Mouse (Mus musculus): ENCODE results near the gene Tmem170. TPM values are rescaled to one million over a fixed set of nuclear protein-coding genes. Genes with fewer than 3 reads are reported as not detected.

Gene Tmem170
- polyA plus RNA-seq, 1 experiment from 2014 or later = 8.0 TPM

GRCm38 (mm10) chr8:111905500-111906121, 29.1 kb upstream of the Tmem170 start:
- no peak overlapping the region for H3K4me3 ChIP-seq (ENCODE audit: low read depth, low read length)
- DNase-seq (ENCODE audit: low spot score) (no peak), ATAC-seq (replicated peaks; ENCODE audit: low FRiP score) (no peak)
- no peak overlapping the region for H3K4me2 ChIP-seq
- no peak overlapping the region for H3K9ac ChIP-seq (ENCODE audit: low read depth, low read length)
- no peaks in the 10 kb centered on the region for H3K36me3 ChIP-seq (ENCODE audit: control insufficient read depth, insufficient read depth, low read length)
- WGBS = 57% methylated on average over 7 of the region's 8 CpGs
- H3K4me1 ChIP-seq (replicated peaks; ENCODE audit: control insufficient read depth, insufficient read depth, low read length) = no peaks in the 10 kb centered on the region
- no peak overlapping the region for H3K27ac ChIP-seq (ENCODE audit: low read depth, low read length)
- peaks cover 17% of the 10 kb centered on the region for H3K27me3 ChIP-seq (replicated peaks; ENCODE audit: control insufficient read depth, insufficient read depth, low read length)
- no peaks in the 10 kb centered on the region for H3K9me3 ChIP-seq (ENCODE audit: control insufficient read depth, low read length)

- H3K4me3 ChIP-seq (ENCODE audit: low read depth, low read length) = no peak overlapping the region
- H3K4me2 ChIP-seq = no peak overlapping the region
- ATAC-seq (replicated peaks; ENCODE audit: low FRiP score) = no peak
- no peak overlapping the region for H3K9ac ChIP-seq (ENCODE audit: low read depth, low read length)
- no peaks in the 10 kb centered on the region for H3K9me3 ChIP-seq (ENCODE audit: control insufficient read depth, low read length)
- 42% methylated on average over 5 of the region's 5 CpGs for WGBS
- DNase-seq (ENCODE audit: low spot score) = no peak
- H3K4me1 ChIP-seq (replicated peaks; ENCODE audit: control insufficient read depth, insufficient read depth, low read length) = no peaks in the 10 kb centered on the region
- no peaks in the 10 kb centered on the region for H3K27me3 ChIP-seq (replicated peaks; ENCODE audit: control insufficient read depth, insufficient read depth, low read length)
- H3K27ac ChIP-seq (ENCODE audit: low read depth, low read length) = no peak overlapping the region
- H3K36me3 ChIP-seq (ENCODE audit: control insufficient read depth, insufficient read depth, low read length) = no peaks in the 10 kb centered on the region
These were observed 25.5 kb upstream of the Tmem170 start for GRCm38 (mm10) chr8:111902080-111902479.

- Histone ChIP-seq H3K27me3 (replicated peaks; ENCODE audit: control insufficient read depth, insufficient read depth, low read length) (no peaks in the 10 kb centered on the region; the same call in 1 of the 2 replicates), H3K4me1 (replicated peaks; ENCODE audit: control insufficient read depth, insufficient read depth, low read length) (no peaks in the 10 kb centered on the region), H3K9me3 (ENCODE audit: control insufficient read depth, low read length) (no peaks in the 10 kb centered on the region; the same call in 1 of the 2 replicates), H3K27ac (ENCODE audit: low read depth, low read length) (no peak overlapping the region), H3K36me3 (ENCODE audit: control insufficient read depth, insufficient read depth, low read length) (no peaks in the 10 kb centered on the region), H3K4me2 (no peak overlapping the region), H3K9ac (ENCODE audit: low read depth, low read length) (no peak overlapping the region), H3K4me3 (ENCODE audit: low read depth, low read length) (no peak overlapping the region)
- ATAC-seq (replicated peaks; ENCODE audit: low FRiP score) (peak; percentile 23; the same call in 1 of the 2 replicates), DNase-seq (ENCODE audit: low spot score) (no peak)
- WGBS = 43% methylated on average over 10 of the region's 10 CpGs
These were observed 22.0 kb upstream of the Tmem170 start for GRCm38 (mm10) chr8:111898586-111898985.

GRCm38 (mm10) chr8:111894955-111895354, 18.4 kb upstream of the Tmem170 start:
- H3K9ac ChIP-seq (ENCODE audit: low read depth, low read length) = no peak overlapping the region
- no peaks in the 10 kb centered on the region; the same call in 1 of the 2 replicates for H3K9me3 ChIP-seq (ENCODE audit: control insufficient read depth, low read length)
- no peaks in the 10 kb centered on the region for H3K4me1 ChIP-seq (replicated peaks; ENCODE audit: control insufficient read depth, insufficient read depth, low read length)
- no peaks in the 10 kb centered on the region for H3K36me3 ChIP-seq (ENCODE audit: control insufficient read depth, insufficient read depth, low read length)
- no peak overlapping the region for H3K27ac ChIP-seq (ENCODE audit: low read depth, low read length)
- ATAC-seq (replicated peaks; ENCODE audit: low FRiP score) = no peak
- DNase-seq (ENCODE audit: low spot score) = no peak
- no peak overlapping the region for H3K4me3 ChIP-seq (ENCODE audit: low read depth, low read length)
- H3K27me3 ChIP-seq (replicated peaks; ENCODE audit: control insufficient read depth, insufficient read depth, low read length) = peaks cover 21% of the 10 kb centered on the region
- 86% methylated on average over 7 of the region's 7 CpGs for WGBS
- H3K4me2 ChIP-seq = no peak overlapping the region

GRCm38 (mm10) chr8:111892615-111893014, 16.1 kb upstream of the Tmem170 start:
- Histone ChIP-seq H3K9ac (ENCODE audit: low read depth, low read length) (no peak overlapping the region), H3K4me2 (no peak overlapping the region), H3K4me3 (ENCODE audit: low read depth, low read length) (no peak overlapping the region), H3K27me3 (replicated peaks; ENCODE audit: control insufficient read depth, insufficient read depth, low read length) (peaks cover 38% of the 10 kb centered on the region), H3K27ac (ENCODE audit: low read depth, low read length) (no peak overlapping the region), H3K4me1 (replicated peaks; ENCODE audit: control insufficient read depth, insufficient read depth, low read length) (no peaks in the 10 kb centered on the region), H3K9me3 (ENCODE audit: control insufficient read depth, low read length) (no peaks in the 10 kb centered on the region; the same call in 1 of the 2 replicates), H3K36me3 (ENCODE audit: control insufficient read depth, insufficient read depth, low read length) (no peaks in the 10 kb centered on the region)
- no peak for DNase-seq (ENCODE audit: low spot score)
- no peak for ATAC-seq (replicated peaks; ENCODE audit: low FRiP score)
- WGBS = 39% methylated on average over 5 of the region's 5 CpGs

GRCm38 (mm10) chr8:111891983-111892382, 15.4 kb upstream of the Tmem170 start:
- no peak overlapping the region for H3K4me2 ChIP-seq
- no peaks in the 10 kb centered on the region for H3K36me3 ChIP-seq (ENCODE audit: control insufficient read depth, insufficient read depth, low read length)
- H3K4me1 ChIP-seq (replicated peaks; ENCODE audit: control insufficient read depth, insufficient read depth, low read length) = no peaks in the 10 kb centered on the region
- no peak overlapping the region for H3K9ac ChIP-seq (ENCODE audit: low read depth, low read length)
- peaks cover 38% of the 10 kb centered on the region for H3K27me3 ChIP-seq (replicated peaks; ENCODE audit: control insufficient read depth, insufficient read depth, low read length)
- DNase-seq (ENCODE audit: low spot score) = no peak
- ATAC-seq (replicated peaks; ENCODE audit: low FRiP score) = no peak
- H3K9me3 ChIP-seq (ENCODE audit: control insufficient read depth, low read length) = no peaks in the 10 kb centered on the region; the same call in 1 of the 2 replicates
- H3K4me3 ChIP-seq (ENCODE audit: low read depth, low read length) = no peak overlapping the region
- H3K27ac ChIP-seq (ENCODE audit: low read depth, low read length) = no peak overlapping the region
- WGBS = 19% methylated on average over 8 of the region's 8 CpGs

GRCm38 (mm10) chr8:111890911-111891303, 14.4 kb upstream of the Tmem170 start:
- no peak for ATAC-seq (replicated peaks; ENCODE audit: low FRiP score)
- Histone ChIP-seq H3K4me3 (ENCODE audit: low read depth, low read length) (no peak overlapping the region), H3K27me3 (replicated peaks; ENCODE audit: control insufficient read depth, insufficient read depth, low read length) (peaks cover 38% of the 10 kb centered on the region), H3K36me3 (ENCODE audit: control insufficient read depth, insufficient read depth, low read length) (no peaks in the 10 kb centered on the region), H3K27ac (ENCODE audit: low read depth, low read length) (no peak overlapping the region), H3K4me1 (replicated peaks; ENCODE audit: control insufficient read depth, insufficient read depth, low read length) (no peaks in the 10 kb centered on the region), H3K9ac (ENCODE audit: low read depth, low read length) (no peak overlapping the region), H3K9me3 (ENCODE audit: control insufficient read depth, low read length) (no peaks in the 10 kb centered on the region; the same call in 1 of the 2 replicates), H3K4me2 (no peak overlapping the region)
- no peak for DNase-seq (ENCODE audit: low spot score)
- WGBS = 57% methylated on average over 6 of the region's 6 CpGs

GRCm38 (mm10) chr8:111889931-111890910, 13.7 kb upstream of the Tmem170 start:
- no peaks in the 10 kb centered on the region for H3K36me3 ChIP-seq (ENCODE audit: control insufficient read depth, insufficient read depth, low read length)
- no peak for ATAC-seq (replicated peaks; ENCODE audit: low FRiP score)
- H3K4me3 ChIP-seq (ENCODE audit: low read depth, low read length) = peak overlapping the region; percentile 10; the same call in 1 of the 2 replicates
- no peaks in the 10 kb centered on the region; the same call in 1 of the 2 replicates for H3K9me3 ChIP-seq (ENCODE audit: control insufficient read depth, low read length)
- no peaks in the 10 kb centered on the region for H3K4me1 ChIP-seq (replicated peaks; ENCODE audit: control insufficient read depth, insufficient read depth, low read length)
- DNase-seq (ENCODE audit: low spot score) = no peak
- peak overlapping the region; percentile 41 for H3K4me2 ChIP-seq
- no peak overlapping the region for H3K9ac ChIP-seq (ENCODE audit: low read depth, low read length)
- 13% methylated on average over 86 of the region's 86 CpGs for WGBS
- H3K27ac ChIP-seq (ENCODE audit: low read depth, low read length) = no peak overlapping the region
- H3K27me3 ChIP-seq (replicated peaks; ENCODE audit: control insufficient read depth, insufficient read depth, low read length) = peaks cover 38% of the 10 kb centered on the region

Measured in liver, embryonic 11.5 days (tissue).